Mouse (Mus musculus) B cell, adult 62 days (primary cell): Measurements from ENCODE around the gene Gm9639. TPM values are rescaled to one million over a fixed set of nuclear protein-coding genes. Genes with fewer than 3 reads are reported as not detected.

ENCODE experiments used
- total RNA-seq: library from RNA; stranded (reverse); gene quantifications from 4 replicates; pipeline ENCODE4 v1.2.4, GENCODE M21; 2023

Gm9639 gene
- not detected in 4 replicates for total RNA-seq

DNA sequence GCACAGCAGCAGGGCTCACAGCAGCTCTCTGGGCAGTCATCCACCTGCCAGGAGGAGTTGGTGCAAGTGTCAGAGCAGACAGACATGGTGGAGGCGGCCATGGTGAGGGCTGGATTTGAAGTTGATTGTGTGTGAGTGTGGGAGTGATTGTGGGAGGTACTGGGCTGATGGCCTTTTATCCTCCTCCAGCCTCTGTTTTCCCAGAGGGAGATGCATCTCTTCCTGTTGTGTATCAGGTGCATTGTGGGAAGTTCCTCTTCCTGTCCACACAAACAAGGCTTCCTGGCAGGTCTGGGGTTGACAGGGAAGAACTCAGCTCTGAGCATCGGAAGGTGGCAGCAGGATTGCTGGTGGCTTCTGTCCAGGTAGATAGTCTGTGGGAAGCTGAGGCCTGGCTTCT lies at the start of gene Gm9639:
Gene Gm9639 (minus strand): TSS at position 101 of the 400 bp plus-strand sequence.

DNA sequence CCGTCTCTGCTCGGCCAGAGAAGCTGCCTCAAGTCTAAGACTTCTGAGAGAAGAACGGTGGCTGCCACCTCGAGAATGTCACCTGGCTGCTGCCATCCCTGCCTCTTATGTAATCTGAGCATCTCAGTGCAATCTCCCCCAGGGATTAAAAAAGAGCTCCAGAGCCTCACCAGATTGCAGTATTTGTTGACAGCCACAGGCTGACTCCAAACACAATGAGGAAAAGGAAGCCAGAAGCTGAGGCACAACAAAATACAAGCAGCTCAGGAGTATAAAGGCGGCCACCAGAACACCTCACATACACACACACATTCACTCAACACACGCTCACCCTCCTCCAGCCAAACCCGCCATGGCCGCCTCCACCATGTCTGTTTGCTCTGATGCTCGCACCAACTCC lies 40.8 kb upstream of the Gm9639 start, which contains the start of gene Krtap10-10:
Gene Krtap10-10 (plus strand): TSS at position 301 of the 400 bp plus-strand sequence.

DNA sequence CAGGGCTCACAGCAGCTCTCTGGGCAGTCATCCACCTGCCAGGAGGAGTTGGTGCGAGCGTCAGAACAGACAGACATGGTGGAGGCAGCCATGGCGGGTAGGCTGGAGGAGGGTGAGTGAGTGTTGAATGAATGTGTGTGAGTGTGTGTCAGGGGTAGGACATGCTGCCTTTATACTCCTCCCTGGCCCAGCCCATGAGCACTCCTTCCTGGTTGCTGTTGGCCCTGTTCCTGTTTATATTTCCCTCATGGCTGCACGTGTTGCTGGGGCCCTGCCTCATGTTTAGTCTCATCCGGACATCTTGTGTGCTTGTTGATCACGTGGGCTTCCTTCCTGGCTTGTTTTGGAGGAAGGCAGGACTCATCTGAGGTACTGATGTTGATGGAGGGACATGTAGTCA lies 32.1 kb upstream of the Gm9639 start, which contains the start of gene Krtap10-4:
Gene Krtap10-4 (minus strand): TSS at position 145 of the 400 bp plus-strand sequence.

DNA sequence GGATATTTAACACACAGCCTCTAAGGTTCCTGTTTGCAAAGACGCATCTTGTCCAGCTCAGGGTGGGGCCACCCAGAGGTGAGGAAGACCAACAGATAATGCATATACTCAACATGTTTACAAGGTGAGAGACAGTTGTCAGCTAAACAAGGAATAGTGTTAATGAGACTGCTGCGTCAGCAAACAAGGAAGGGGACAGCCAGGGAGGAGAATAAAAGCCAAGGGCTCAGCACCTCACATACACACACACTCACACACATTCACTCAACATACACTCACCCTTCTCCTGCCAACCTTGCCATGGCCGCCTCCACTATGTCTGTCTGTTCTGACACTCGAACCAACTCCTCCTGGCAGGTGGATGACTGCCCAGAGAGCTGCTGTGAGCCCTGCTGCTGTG lies 19.5 kb upstream of the Gm9639 start, which contains the start of gene Gm2696:
Gene Gm2696 (plus strand): TSS at position 301 of the 400 bp plus-strand sequence.

DNA sequence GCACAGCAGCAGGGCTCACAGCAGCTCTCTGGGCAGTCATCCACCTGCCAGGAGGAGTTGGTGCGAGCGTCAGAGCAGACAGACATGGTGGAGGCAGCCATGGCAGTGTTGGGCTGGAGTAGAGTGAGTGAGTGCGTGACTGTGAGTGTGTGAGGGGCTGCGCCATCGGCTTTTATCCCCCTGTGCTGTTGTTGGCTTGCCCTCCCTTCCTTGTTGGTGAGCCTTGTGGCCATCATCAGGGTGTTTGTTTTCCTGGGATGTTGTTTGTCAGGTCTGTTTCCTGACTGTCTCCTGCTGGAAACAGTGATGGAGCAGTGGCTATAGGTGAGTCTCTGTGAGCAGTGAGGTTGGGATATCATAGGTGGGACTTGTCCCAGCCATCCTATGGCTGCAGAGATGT lies 16.9 kb upstream of the Gm9639 start, which contains the start of gene Gm9507:
Gene Gm9507 (minus strand): TSS at position 101 of the 400 bp plus-strand sequence.

DNA sequence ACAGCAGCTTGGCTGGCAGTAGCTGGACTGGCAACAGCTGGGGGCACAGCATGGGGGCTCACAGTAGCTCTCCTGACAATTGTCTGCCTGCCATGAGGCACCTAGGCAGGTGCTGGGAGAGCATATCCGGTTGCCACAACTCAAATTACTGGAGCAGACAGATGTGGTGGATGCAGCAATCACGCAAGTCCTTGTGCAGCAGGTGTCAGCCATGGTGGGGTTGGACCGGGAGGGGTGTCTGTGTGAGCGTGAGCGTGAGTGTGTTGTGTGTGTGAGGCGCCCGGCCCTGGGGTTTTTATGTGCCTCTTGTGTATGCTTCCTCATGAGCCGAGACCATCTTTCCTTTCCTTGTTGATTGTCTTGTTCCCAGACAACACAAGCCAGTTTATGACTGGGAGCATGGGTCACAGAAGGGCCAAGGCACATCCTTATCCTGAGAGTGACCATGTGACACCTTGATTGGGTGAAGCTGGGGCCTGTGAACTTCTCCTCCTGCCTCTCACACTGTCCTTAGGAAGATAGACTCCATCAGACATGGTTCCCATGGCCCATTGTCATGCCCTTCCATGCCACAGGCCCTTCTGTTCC lies 4.1 kb upstream of the Gm9639 start, which contains the start of gene Gm19668:
Gene Gm19668 (minus strand): TSS at position 213 of the 588 bp plus-strand sequence.

DNA sequence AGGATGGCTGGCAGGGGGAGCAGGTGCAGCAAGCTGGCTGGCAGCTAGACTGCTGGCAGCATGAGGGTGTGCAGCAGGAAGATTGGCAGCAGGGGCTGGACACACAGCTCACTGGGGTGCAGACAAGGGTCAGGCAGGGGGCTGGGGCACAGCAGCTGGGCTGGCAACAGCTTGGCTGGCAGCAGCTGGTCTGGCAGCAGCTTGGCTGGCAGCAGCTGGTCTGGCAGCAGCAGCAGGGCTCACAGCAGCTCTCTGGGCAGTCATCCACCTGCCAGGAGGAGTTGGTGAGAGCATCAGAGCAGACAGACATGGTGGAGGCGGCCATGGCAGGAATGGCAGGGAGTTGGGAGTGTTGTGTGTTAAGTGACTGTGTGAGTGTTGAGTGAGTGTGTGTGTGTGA lies 7.0 kb downstream of the Gm9639 start, which contains the start of gene Gm7137:
Gene Gm7137 (minus strand): TSS at position 325 of the 400 bp plus-strand sequence.

DNA sequence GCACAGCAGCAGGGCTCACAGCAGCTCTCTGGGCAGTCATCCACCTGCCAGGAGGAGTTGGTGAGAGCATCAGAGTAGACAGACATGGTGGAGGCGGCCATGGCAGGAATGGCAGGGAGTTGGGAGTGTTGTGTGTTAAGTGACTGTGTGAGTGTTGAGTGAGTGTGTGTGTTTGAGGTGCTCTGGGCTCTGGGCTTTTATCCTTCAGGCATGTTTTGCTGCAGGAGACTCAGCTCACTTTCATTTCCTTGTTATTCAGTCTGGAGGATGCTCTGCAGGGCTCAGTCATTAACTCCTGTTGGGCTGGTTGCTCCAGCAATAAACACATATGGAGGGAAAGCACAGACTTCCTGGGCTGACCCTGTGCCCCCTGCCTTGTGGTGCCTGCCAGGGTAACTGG lies 12.4 kb downstream of the Gm9639 start, which contains the start of gene Gm3250:
Gene Gm3250 (minus strand): TSS at position 101 of the 400 bp plus-strand sequence.

DNA sequence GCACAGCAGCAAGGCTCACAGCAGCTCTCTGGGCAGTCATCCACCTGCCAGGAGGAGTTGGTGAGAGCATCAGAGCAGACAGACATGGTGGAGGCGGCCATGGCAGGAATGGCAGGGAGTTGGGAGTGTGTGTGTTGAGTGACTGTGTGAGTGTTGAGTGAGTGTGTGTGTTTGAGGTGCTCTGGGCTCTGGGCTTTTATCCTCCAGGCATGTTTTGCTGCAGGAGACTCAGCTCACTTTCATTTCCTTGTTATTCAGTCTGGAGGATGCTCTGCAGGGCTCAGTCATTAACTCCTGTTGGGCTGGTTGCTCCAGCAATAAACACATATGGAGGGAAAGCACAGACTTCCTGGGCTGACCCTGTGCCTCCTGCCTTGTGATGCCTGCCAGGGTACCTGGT lies 18.0 kb downstream of the Gm9639 start, which contains the start of gene Gm7138:
Gene Gm7138 (minus strand): TSS at position 101 of the 400 bp plus-strand sequence.

DNA sequence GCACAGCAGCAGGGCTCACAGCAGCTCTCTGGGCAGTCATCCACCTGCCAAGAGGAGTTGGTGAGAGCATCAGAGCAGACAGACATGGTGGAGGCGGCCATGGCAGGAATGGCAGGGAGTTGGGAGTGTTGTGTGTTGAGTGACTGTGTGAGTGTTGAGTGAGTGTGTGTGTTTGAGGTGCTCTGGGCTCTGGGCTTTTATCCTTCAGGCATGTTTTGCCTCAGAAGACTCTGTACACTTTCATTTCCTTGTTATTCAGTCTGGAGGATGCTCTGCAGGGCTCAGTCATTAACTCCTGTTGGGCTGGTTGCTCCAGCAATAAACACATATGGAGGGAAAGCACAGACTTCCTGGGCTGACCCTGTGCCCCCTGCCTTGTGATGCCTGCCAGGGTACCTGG lies 23.7 kb downstream of the Gm9639 start, which contains the start of gene Gm3238:
Gene Gm3238 (minus strand): TSS at position 101 of the 400 bp plus-strand sequence.

DNA sequence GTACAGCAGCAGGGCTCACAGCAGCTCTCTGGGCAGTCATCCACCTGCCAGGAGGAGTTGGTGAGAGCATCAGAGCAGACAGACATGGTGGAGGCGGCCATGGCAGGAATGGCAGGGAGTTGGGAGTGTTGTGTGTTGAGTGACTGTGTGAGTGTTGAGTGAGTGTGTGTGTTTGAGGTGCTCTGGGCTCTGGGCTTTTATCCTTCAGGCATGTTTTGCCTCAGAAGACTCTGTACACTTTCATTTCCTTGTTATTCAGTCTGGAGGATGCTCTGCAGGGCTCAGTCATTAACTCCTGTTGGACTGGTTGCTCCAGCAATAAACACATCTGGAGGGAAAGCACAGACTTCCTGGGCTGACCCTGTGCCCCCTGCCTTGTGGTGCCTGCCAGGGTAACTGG lies 35.3 kb downstream of the Gm9639 start, which contains the start of gene Gm3233:
Gene Gm3233 (minus strand): TSS at position 101 of the 400 bp plus-strand sequence.

DNA sequence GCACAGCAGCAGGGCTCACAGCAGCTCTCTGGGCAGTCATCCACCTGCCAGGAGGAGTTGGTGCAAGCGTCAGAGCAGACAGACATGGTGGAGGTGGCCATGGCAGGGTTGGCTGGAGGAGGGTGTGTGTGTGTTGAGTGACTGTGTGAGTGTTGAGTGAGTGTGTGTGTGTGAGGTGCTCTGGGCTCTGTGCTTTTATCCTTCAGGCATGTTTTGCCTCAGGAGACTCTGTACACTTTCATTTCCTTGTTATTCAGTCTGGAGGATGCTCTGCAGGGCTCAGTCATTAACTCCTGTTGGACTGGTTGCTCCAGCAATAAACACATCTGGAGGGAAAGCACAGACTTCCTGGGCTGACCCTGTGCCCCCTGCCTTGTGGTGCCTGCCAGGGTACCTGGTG lies 43.6 kb downstream of the Gm9639 start, which contains the start of gene Gm9736:
Gene Gm9736 (minus strand): TSS at position 101 of the 400 bp plus-strand sequence.

Other genes with a start within 250 kb of the Gm9639 start
- 68.7 to 88.1 TPM (median 80.3 TPM) in 4 replicates for gene Pttg1ip, start 213.4 kb downstream of the Gm9639 start, total RNA-seq
- 59.3 to 66.2 TPM (median 61.2 TPM) in 4 replicates for gene Sumo3, start 189.0 kb downstream of the Gm9639 start, total RNA-seq
- gene Gm49325, start 188.9 kb downstream of the Gm9639 start, total RNA-seq, result 3.8 TPM in 1 of 4 replicates, not detected in the others
- 36.7 to 55.5 TPM (median 43.1 TPM) in 4 replicates for gene Ube2g2, start 172.8 kb downstream of the Gm9639 start, total RNA-seq
- gene Tspear, start 108.5 kb downstream of the Gm9639 start, total RNA-seq, result 3.3 to 4.2 TPM (median 3.7 TPM) in 4 replicates
- gene Gm19402, start 104.3 kb downstream of the Gm9639 start, total RNA-seq, result not detected in 4 replicates
- not detected in 4 replicates for gene Gm9508, start 97.8 kb downstream of the Gm9639 start, total RNA-seq
- gene Gm10272, start 88.5 kb downstream of the Gm9639 start, total RNA-seq, result not detected in 4 replicates
- gene Gm10024, start 83.6 kb downstream of the Gm9639 start, total RNA-seq, result not detected in 4 replicates
- not detected in 4 replicates for gene Gm10142, start 79.3 kb downstream of the Gm9639 start, total RNA-seq
- gene Krtap12-1, start 74.5 kb downstream of the Gm9639 start, total RNA-seq, result not detected in 4 replicates
- not detected in 4 replicates for gene Gm10100, start 68.6 kb downstream of the Gm9639 start, total RNA-seq
- gene Gm18596, start 52.4 kb downstream of the Gm9639 start, total RNA-seq, result not detected in 4 replicates
- not detected in 4 replicates for gene Gm9736, start 43.7 kb downstream of the Gm9639 start, total RNA-seq
- gene Gm3233, start 35.4 kb downstream of the Gm9639 start, total RNA-seq, result not detected in 4 replicates
- not detected in 4 replicates for gene Gm3238, start 23.8 kb downstream of the Gm9639 start, total RNA-seq
- gene Gm7138, start 18.1 kb downstream of the Gm9639 start, total RNA-seq, result not detected in 4 replicates
- not detected in 4 replicates for gene Gm3250, start 12.5 kb downstream of the Gm9639 start, total RNA-seq
- not detected in 4 replicates for gene Gm7137, start 6.9 kb downstream of the Gm9639 start, total RNA-seq
- not detected in 4 replicates for gene Gm19668, start 4.1 kb upstream of the Gm9639 start, total RNA-seq
- gene Gm9507, start 16.8 kb upstream of the Gm9639 start, total RNA-seq, result not detected in 4 replicates
- not detected in 4 replicates for gene Gm2696, start 19.6 kb upstream of the Gm9639 start, total RNA-seq
- gene Krtap10-4, start 32.0 kb upstream of the Gm9639 start, total RNA-seq, result not detected in 4 replicates
- gene Krtap10-10, start 40.9 kb upstream of the Gm9639 start, total RNA-seq, result not detected in 4 replicates
- not detected in 4 replicates for gene Gm36176, start 51.7 kb upstream of the Gm9639 start, total RNA-seq
- gene Gm10318, start 57.8 kb upstream of the Gm9639 start, total RNA-seq, result not detected in 4 replicates
- not detected in 4 replicates for gene Gm3285, start 66.9 kb upstream of the Gm9639 start, total RNA-seq
- gene Lrrc3, start 107.5 kb upstream of the Gm9639 start, total RNA-seq, result 0.16 to 0.27 TPM in 2 of 4 replicates, not detected in the others
- gene Trpm2, start 175.5 kb upstream of the Gm9639 start, total RNA-seq, result 21.4 to 30.7 TPM (median 24.9 TPM) in 4 replicates
- gene 1810043G02Rik, start 183.4 kb upstream of the Gm9639 start, total RNA-seq, result 7.4 to 12.6 TPM (median 10.7 TPM) in 4 replicates
- 76.6 to 97.0 TPM (median 84.3 TPM) in 4 replicates for gene Pfkl, start 215.0 kb upstream of the Gm9639 start, total RNA-seq
- not detected in 4 replicates for gene Dnmt3l, start 246.9 kb upstream of the Gm9639 start, total RNA-seq
- gene Aire, start 248.5 kb upstream of the Gm9639 start, total RNA-seq, result 1.3 to 2.2 TPM (median 1.9 TPM) in 4 replicates